Mouse (Mus musculus): ENCODE results near the gene Elp6. TPM values are rescaled to one million over a fixed set of nuclear protein-coding genes. Genes with fewer than 3 reads are reported as not detected.
A peak's percentile ranks its signal among the peaks of the same experiment; 100 is the strongest.

The Elp6 gene
- polyA plus RNA-seq, 1 experiment from 2014 or later, result 22.3 TPM

- ATAC-seq, result peak; percentile 23; the same call in 1 of the 2 replicates
These were observed 38.8 kb downstream of the Elp6 start for GRCm38 (mm10) chr9:110343805-110344204.

GRCm38 (mm10) chr9:110345057-110345739, 40.2 kb downstream of the Elp6 start:
- no peak overlapping the region for H3K4me2 ChIP-seq (replicated peaks)
- 61% methylated on average over 7 of the region's 7 CpGs for WGBS
- no peak for ATAC-seq
- H3K36me3 ChIP-seq, result no peaks in the 10 kb centered on the region
- H3K4me1 ChIP-seq (replicated peaks), result peaks cover 7% of the 10 kb centered on the region; the same call in 1 of the 2 replicates
- no peak overlapping the region for H3K4me3 ChIP-seq (replicated peaks)
- H3K27me3 ChIP-seq (replicated peaks), result no peaks in the 10 kb centered on the region
- no peaks in the 10 kb centered on the region for H3K9me3 ChIP-seq
- no peak overlapping the region for H3K27ac ChIP-seq
- no peak overlapping the region for H3K9ac ChIP-seq

More at GRCm38 (mm10) chr9:110343805-110344204, 38.8 kb downstream of the Elp6 start:
- Histone ChIP-seq H3K27ac (no peak overlapping the region), H3K9ac (no peak overlapping the region), H3K4me1 (replicated peaks) (peaks cover 7% of the 10 kb centered on the region; the same call in 1 of the 2 replicates), H3K36me3 (no peaks in the 10 kb centered on the region), H3K9me3 (no peaks in the 10 kb centered on the region), H3K4me2 (replicated peaks) (no peak overlapping the region), H3K27me3 (replicated peaks) (no peaks in the 10 kb centered on the region), H3K4me3 (replicated peaks) (no peak overlapping the region)
- 23% methylated on average over 6 of the region's 6 CpGs for WGBS

- no peaks in the 10 kb centered on the region for H3K36me3 ChIP-seq
- 70% methylated on average over 4 of the region's 4 CpGs for WGBS
- no peak overlapping the region for H3K9ac ChIP-seq
- peaks cover 4% of the 10 kb centered on the region; the same call in 1 of the 2 replicates for H3K4me1 ChIP-seq (replicated peaks)
- no peaks in the 10 kb centered on the region for H3K9me3 ChIP-seq
- H3K27me3 ChIP-seq (replicated peaks), result no peaks in the 10 kb centered on the region
- H3K4me3 ChIP-seq (replicated peaks), result no peak overlapping the region
- H3K27ac ChIP-seq, result no peak overlapping the region
- H3K4me2 ChIP-seq (replicated peaks), result no peak overlapping the region
- ATAC-seq, result no peak
These were observed 43.9 kb downstream of the Elp6 start for GRCm38 (mm10) chr9:110348899-110349298.

GRCm38 (mm10) chr9:110350188-110350587, 45.2 kb downstream of the Elp6 start:
- peaks cover 3% of the 10 kb centered on the region; the same call in 1 of the 2 replicates for H3K36me3 ChIP-seq
- H3K4me2 ChIP-seq (replicated peaks), result no peak overlapping the region
- 0 out of 2 replicates have a peak, but pooled peaks cover 2% of the 10 kb centered on the region for H3K4me1 ChIP-seq (replicated peaks)
- H3K9me3 ChIP-seq, result no peaks in the 10 kb centered on the region
- H3K4me3 ChIP-seq (replicated peaks), result no peak overlapping the region
- no peak for ATAC-seq
- WGBS, result 90% methylated on average over 5 of the region's 5 CpGs
- no peaks in the 10 kb centered on the region for H3K27me3 ChIP-seq (replicated peaks)
- H3K27ac ChIP-seq, result no peak overlapping the region
- no peak overlapping the region for H3K9ac ChIP-seq

- H3K4me1 ChIP-seq (replicated peaks), result 0 out of 2 replicates have a peak, but pooled peaks cover 2% of the 10 kb centered on the region
- H3K27me3 ChIP-seq (replicated peaks), result no peaks in the 10 kb centered on the region
- no peak overlapping the region for H3K27ac ChIP-seq
- no peak overlapping the region for H3K4me3 ChIP-seq (replicated peaks)
- no peak overlapping the region for H3K4me2 ChIP-seq (replicated peaks)
- no peak overlapping the region for H3K9ac ChIP-seq
- peaks cover 3% of the 10 kb centered on the region; the same call in 1 of the 2 replicates for H3K36me3 ChIP-seq
- WGBS, result 83% methylated on average over 5 of the region's 5 CpGs
- ATAC-seq, result peak; percentile 56; the same call in 1 of the 2 replicates
- H3K9me3 ChIP-seq, result no peaks in the 10 kb centered on the region
These were observed 45.6 kb downstream of the Elp6 start for GRCm38 (mm10) chr9:110350612-110351011.

- Histone ChIP-seq H3K36me3 (peaks cover 3% of the 10 kb centered on the region; the same call in 1 of the 2 replicates), H3K9ac (no peak overlapping the region), H3K27me3 (replicated peaks) (no peaks in the 10 kb centered on the region), H3K27ac (no peak overlapping the region), H3K9me3 (no peaks in the 10 kb centered on the region), H3K4me3 (replicated peaks) (no peak overlapping the region), H3K4me2 (replicated peaks) (no peak overlapping the region), H3K4me1 (replicated peaks) (0 out of 2 replicates have a peak, but pooled peaks cover 2% of the 10 kb centered on the region)
- ATAC-seq, result no peak
- 82% methylated on average over 2 of the region's 2 CpGs for WGBS
These were observed 46.4 kb downstream of the Elp6 start for GRCm38 (mm10) chr9:110351350-110351749.

- ATAC-seq, result no peak
- WGBS, result 84% methylated on average over 8 of the region's 8 CpGs
- no peak overlapping the region for H3K27ac ChIP-seq
These were observed 47.1 kb downstream of the Elp6 start for GRCm38 (mm10) chr9:110351932-110352632.

GRCm38 (mm10) chr9:110358341-110358740, 53.4 kb downstream of the Elp6 start:
- Histone ChIP-seq H3K9ac (no peak overlapping the region), H3K4me2 (replicated peaks) (no peak overlapping the region), H3K27me3 (replicated peaks) (no peaks in the 10 kb centered on the region), H3K9me3 (no peaks in the 10 kb centered on the region), H3K4me1 (replicated peaks) (no peaks in the 10 kb centered on the region), H3K4me3 (replicated peaks) (no peak overlapping the region), H3K27ac (no peak overlapping the region), H3K36me3 (peaks cover 3% of the 10 kb centered on the region; the same call in 1 of the 2 replicates)
- no peak for ATAC-seq
- WGBS, result 66% methylated on average over 2 of the region's 2 CpGs

More at GRCm38 (mm10) chr9:110351932-110352632, 47.1 kb downstream of the Elp6 start:
- Histone ChIP-seq H3K4me2 (replicated peaks) (no peak overlapping the region), H3K9me3 (no peaks in the 10 kb centered on the region), H3K9ac (no peak overlapping the region), H3K36me3 (peaks cover 3% of the 10 kb centered on the region; the same call in 1 of the 2 replicates), H3K4me1 (replicated peaks) (0 out of 2 replicates have a peak, but pooled peaks cover 2% of the 10 kb centered on the region), H3K4me3 (replicated peaks) (no peak overlapping the region), H3K27me3 (replicated peaks) (no peaks in the 10 kb centered on the region)

GRCm38 (mm10) chr9:110361299-110361698, 56.3 kb downstream of the Elp6 start:
- Histone ChIP-seq H3K27me3 (replicated peaks) (no peaks in the 10 kb centered on the region), H3K4me1 (replicated peaks) (no peaks in the 10 kb centered on the region), H3K27ac (no peak overlapping the region), H3K9me3 (no peaks in the 10 kb centered on the region), H3K36me3 (no peaks in the 10 kb centered on the region), H3K4me3 (replicated peaks) (no peak overlapping the region), H3K4me2 (replicated peaks) (no peak overlapping the region), H3K9ac (no peak overlapping the region)
- WGBS, result 57% methylated on average over 12 of the region's 12 CpGs
- ATAC-seq, result no peak

- H3K4me2 ChIP-seq (replicated peaks), result no peak overlapping the region
- no peaks in the 10 kb centered on the region for H3K27me3 ChIP-seq (replicated peaks)
- H3K36me3 ChIP-seq, result no peaks in the 10 kb centered on the region
- ATAC-seq, result peak; percentile 53; the same call in 1 of the 2 replicates
- no peaks in the 10 kb centered on the region for H3K4me1 ChIP-seq (replicated peaks)
- 64% methylated on average over 10 of the region's 10 CpGs for WGBS
- no peak overlapping the region for H3K27ac ChIP-seq
- no peak overlapping the region for H3K9ac ChIP-seq
- H3K9me3 ChIP-seq, result no peaks in the 10 kb centered on the region
- H3K4me3 ChIP-seq (replicated peaks), result no peak overlapping the region
These were observed 57.4 kb downstream of the Elp6 start for GRCm38 (mm10) chr9:110362337-110362736.

GRCm38 (mm10) chr9:110366746-110367145, 61.8 kb downstream of the Elp6 start:
- H3K9me3 ChIP-seq, result no peaks in the 10 kb centered on the region
- no peaks in the 10 kb centered on the region for H3K27me3 ChIP-seq (replicated peaks)
- WGBS, result 66% methylated on average over 5 of the region's 5 CpGs
- H3K27ac ChIP-seq, result no peak overlapping the region
- H3K4me2 ChIP-seq (replicated peaks), result no peak overlapping the region
- ATAC-seq, result no peak
- no peak overlapping the region for H3K4me3 ChIP-seq (replicated peaks)
- no peak overlapping the region for H3K9ac ChIP-seq
- no peaks in the 10 kb centered on the region for H3K4me1 ChIP-seq (replicated peaks)
- no peaks in the 10 kb centered on the region for H3K36me3 ChIP-seq

GRCm38 (mm10) chr9:110369860-110370259, 64.9 kb downstream of the Elp6 start:
- H3K27ac ChIP-seq, result no peak overlapping the region
- H3K9me3 ChIP-seq, result no peaks in the 10 kb centered on the region
- H3K36me3 ChIP-seq, result 0 out of 2 replicates have a peak, but pooled peaks cover 3% of the 10 kb centered on the region
- H3K4me2 ChIP-seq (replicated peaks), result no peak overlapping the region
- WGBS, result 89% methylated on average over 3 of the region's 3 CpGs
- no peak overlapping the region for H3K4me3 ChIP-seq (replicated peaks)
- no peak for ATAC-seq
- H3K4me1 ChIP-seq (replicated peaks), result no peaks in the 10 kb centered on the region
- no peak overlapping the region for H3K9ac ChIP-seq
- no peaks in the 10 kb centered on the region for H3K27me3 ChIP-seq (replicated peaks)
